Mouse (Mus musculus): ENCODE data around the gene Gbp7. TPM values are rescaled to one million over a fixed set of nuclear protein-coding genes. Genes with fewer than 3 reads are reported as not detected.
A peak's percentile ranks its signal among the peaks of the same experiment; 100 is the strongest.
"Not testable (repeated sequence)": the region's sequence is repeated elsewhere in the genome, so short reads cannot be mapped to it uniquely, and the experiment has no call there.

Gbp7 gene
- polyA plus RNA-seq, 1 experiment from 2014 or later = 22.4 TPM

GRCm38 (mm10) chr3:142542776-142543175, 12.6 kb downstream of the Gbp7 start:
- H3K79me2 ChIP-seq (ENCODE audit: inconsistent target); H3K27ac ChIP-seq; H3K4me3 ChIP-seq (ENCODE audit: inconsistent target): not testable (repeated sequence)
- H3K36me3 ChIP-seq (ENCODE audit: inconsistent target) = peaks cover 93% of the 10 kb centered on the region
- WGBS (ENCODE audit: missing documents) = 99% methylated on average over 12 of the region's 12 CpGs

DNA sequence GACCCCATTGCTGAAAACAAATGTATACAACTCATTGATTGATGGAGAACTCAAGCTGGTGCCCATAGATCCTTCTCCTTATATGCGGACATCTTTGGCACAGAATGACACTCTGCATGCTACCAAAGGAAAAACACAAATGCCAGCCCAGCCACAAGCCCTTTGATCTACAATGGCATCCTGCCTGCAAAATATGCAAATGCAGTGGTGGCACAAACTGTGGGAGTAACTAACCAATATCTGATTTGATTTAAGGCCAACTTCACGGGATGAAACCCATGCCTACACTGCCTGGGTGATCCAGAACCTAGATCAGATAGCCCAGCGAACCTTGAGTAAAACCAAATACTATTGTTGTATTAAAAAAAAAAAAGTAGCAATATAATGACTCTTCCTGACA, 16.5 kb downstream of the Gbp7 start:
- 95% methylated on average over 3 of the region's 3 CpGs for WGBS (ENCODE audit: missing documents)
- Histone ChIP-seq H3K27ac (no peak overlapping the region), H3K79me2 (ENCODE audit: inconsistent target) (no peaks in the 10 kb centered on the region), H3K36me3 (ENCODE audit: inconsistent target) (peaks cover 67% of the 10 kb centered on the region), H3K4me3 (ENCODE audit: inconsistent target) (no peak overlapping the region)

DNA sequence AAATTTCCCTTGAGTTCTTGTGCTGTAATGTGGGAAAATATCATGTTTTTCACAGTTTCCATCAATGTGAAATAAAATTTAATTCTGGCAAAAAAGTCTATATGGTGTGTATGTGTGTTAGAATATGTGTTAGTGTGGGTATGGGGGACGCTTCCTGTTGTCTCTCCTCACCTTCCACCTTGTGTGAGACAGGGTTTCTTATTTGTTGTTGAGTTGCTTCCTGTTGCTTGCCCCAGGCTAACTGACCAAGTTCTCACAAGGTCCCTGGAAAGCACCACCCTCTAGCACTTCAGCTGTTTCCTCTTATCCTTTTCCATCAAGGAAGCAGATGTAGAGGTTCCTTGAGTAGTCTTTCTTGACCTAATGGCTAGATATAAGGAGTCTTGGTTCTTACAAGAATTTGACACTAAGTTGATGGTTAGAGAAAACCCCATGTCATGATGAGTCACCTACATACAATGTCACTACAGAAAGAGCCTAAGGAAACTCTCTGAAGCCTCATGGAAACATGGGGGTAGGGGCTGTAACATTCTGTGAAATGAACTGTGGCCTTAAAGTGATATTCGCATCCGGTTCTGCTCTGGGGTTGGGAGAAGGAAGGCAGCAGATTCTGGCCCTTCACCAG, 20.0 kb downstream of the Gbp7 start:
- 100% methylated on average over 3 of the region's 3 CpGs for WGBS (ENCODE audit: missing documents)
- no peak overlapping the region for H3K4me3 ChIP-seq (ENCODE audit: inconsistent target)
- H3K79me2 ChIP-seq (ENCODE audit: inconsistent target) = no peaks in the 10 kb centered on the region
- H3K36me3 ChIP-seq (ENCODE audit: inconsistent target) = peaks cover 34% of the 10 kb centered on the region
- H3K27ac ChIP-seq = no peak overlapping the region

DNA sequence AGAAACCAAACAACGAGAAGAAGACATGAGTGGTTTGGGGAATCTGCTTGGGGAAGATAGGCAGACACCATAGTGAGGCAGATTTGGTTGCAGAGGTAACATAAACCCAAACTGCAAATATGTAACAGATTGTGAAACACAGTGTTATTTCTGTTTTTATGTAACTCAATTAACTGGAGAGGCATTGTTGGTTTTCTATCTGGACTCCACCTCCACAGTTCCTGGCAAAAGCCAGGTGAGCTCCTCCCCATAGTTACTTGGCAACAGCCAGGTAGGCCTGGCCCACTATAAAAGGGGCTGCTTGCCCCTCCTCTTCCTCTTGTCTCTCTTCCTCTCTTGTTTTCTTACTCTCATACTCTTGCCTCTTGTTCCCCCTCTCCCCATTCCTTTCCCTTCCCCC, 24.5 kb downstream of the Gbp7 start:
- Histone ChIP-seq H3K79me2 (ENCODE audit: inconsistent target) (no peaks in the 10 kb centered on the region), H3K36me3 (ENCODE audit: inconsistent target) (no peaks in the 10 kb centered on the region), H3K4me3 (ENCODE audit: inconsistent target) (no peak overlapping the region), H3K27ac (no peak overlapping the region)
- 77% methylated on average over 1 of the region's 1 CpGs for WGBS (ENCODE audit: missing documents)

- 89% methylated on average over 11 of the region's 11 CpGs for WGBS (ENCODE audit: missing documents)
- H3K36me3 ChIP-seq (ENCODE audit: inconsistent target) = no peaks in the 10 kb centered on the region
Observed at GRCm38 (mm10) chr3:142555623-142556022, 25.5 kb downstream of the Gbp7 start.

GRCm38 (mm10) chr3:142559632-142560228, 29.6 kb downstream of the Gbp7 start, which contains the start of gene Gbp3:
Gene Gbp3, plus strand, starts transcription at chr3:142560026.
- H3K79me2 ChIP-seq (ENCODE audit: inconsistent target) = peaks cover 12% of the 10 kb centered on the region; the same call in 1 of the 2 replicates
- peak within 1 kb of the TSS; percentile 79 for H3K27ac ChIP-seq
- H3K4me3 ChIP-seq (ENCODE audit: inconsistent target) = peak within 1 kb of the TSS; percentile 36
- H3K36me3 ChIP-seq (ENCODE audit: inconsistent target) = peaks cover 19% of the 10 kb centered on the region
- 3% methylated on average over 3 of the region's 3 CpGs for WGBS (ENCODE audit: missing documents)

More at GRCm38 (mm10) chr3:142555623-142556022, 25.5 kb downstream of the Gbp7 start:
- H3K27ac ChIP-seq = no peak overlapping the region
- no peak overlapping the region for H3K4me3 ChIP-seq (ENCODE audit: inconsistent target)
- no peaks in the 10 kb centered on the region for H3K79me2 ChIP-seq (ENCODE audit: inconsistent target)

- WGBS (ENCODE audit: missing documents) = 2% methylated on average over 11 of the region's 12 CpGs
- Histone ChIP-seq H3K4me3 (ENCODE audit: inconsistent target) (peak overlapping the region; percentile 36), H3K36me3 (ENCODE audit: inconsistent target) (peaks cover 26% of the 10 kb centered on the region), H3K27ac (peak overlapping the region; percentile 79), H3K79me2 (ENCODE audit: inconsistent target) (peaks cover 12% of the 10 kb centered on the region; the same call in 1 of the 2 replicates)
Observed at GRCm38 (mm10) chr3:142560296-142560948, 30.3 kb downstream of the Gbp7 start.

GRCm38 (mm10) chr3:142561045-142561646, 31.0 kb downstream of the Gbp7 start:
- Histone ChIP-seq H3K27ac (peak overlapping the region; percentile 79), H3K79me2 (ENCODE audit: inconsistent target) (peaks cover 12% of the 10 kb centered on the region; the same call in 1 of the 2 replicates), H3K4me3 (ENCODE audit: inconsistent target) (peak overlapping the region; percentile 36; the same call in 1 of the 2 replicates), H3K36me3 (ENCODE audit: inconsistent target) (peaks cover 27% of the 10 kb centered on the region)
- 20% methylated on average over 9 of the region's 14 CpGs for WGBS (ENCODE audit: missing documents)

DNA sequence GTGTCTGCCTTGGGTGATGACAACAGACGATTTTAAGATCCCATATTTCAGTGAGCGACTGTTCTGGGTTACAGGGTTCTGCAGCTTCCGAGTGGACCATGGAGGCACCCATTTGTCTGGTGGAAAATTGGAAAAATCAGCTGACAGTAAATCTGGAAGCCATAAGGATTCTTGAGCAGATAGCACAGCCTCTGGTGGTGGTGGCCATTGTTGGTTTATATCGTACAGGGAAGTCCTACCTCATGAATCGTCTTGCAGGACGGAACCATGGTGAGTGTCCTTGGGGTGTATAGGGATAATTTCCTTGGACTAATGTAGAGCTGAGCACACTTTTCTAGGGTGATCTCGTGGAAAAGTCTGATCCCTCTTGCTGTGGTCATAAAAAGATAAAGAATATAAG, 31.5 kb downstream of the Gbp7 start:
- 0 out of 2 replicates have a peak overlapping the region, but pooled peaks have one; percentile 36 for H3K4me3 ChIP-seq (ENCODE audit: inconsistent target)
- peaks cover 12% of the 10 kb centered on the region; the same call in 1 of the 2 replicates for H3K79me2 ChIP-seq (ENCODE audit: inconsistent target)
- 36% methylated on average over 7 of the region's 7 CpGs for WGBS (ENCODE audit: missing documents)
- H3K27ac ChIP-seq = no peak overlapping the region
- H3K36me3 ChIP-seq (ENCODE audit: inconsistent target) = peaks cover 31% of the 10 kb centered on the region

DNA sequence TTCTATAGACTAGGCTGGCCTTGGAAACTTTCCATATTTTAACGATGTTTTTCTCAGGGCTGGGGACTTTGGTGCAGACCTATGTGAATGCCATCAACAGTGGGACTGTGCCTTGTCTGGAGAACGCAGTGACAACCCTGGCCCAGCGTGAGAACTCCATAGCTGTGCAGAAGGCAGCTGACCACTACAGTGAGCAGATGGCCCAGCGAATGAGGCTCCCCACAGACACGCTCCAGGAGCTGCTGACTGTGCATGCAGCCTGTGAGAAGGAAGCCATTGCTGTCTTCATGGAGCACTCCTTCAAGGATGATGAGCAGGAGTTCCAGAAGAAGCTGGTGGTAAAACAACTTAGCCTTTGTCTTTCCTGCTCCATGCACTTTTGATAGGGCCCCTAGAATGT, 37.3 kb downstream of the Gbp7 start:
- peaks cover 88% of the 10 kb centered on the region for H3K36me3 ChIP-seq (ENCODE audit: inconsistent target)
- WGBS (ENCODE audit: missing documents) = 97% methylated on average over 5 of the region's 5 CpGs
- not testable (repeated sequence) for H3K4me3 ChIP-seq (ENCODE audit: inconsistent target); H3K27ac ChIP-seq; H3K79me2 ChIP-seq (ENCODE audit: inconsistent target)

- Histone ChIP-seq H3K36me3 (ENCODE audit: inconsistent target) (peaks cover 66% of the 10 kb centered on the region), H3K79me2 (ENCODE audit: inconsistent target) (no peaks in the 10 kb centered on the region), H3K4me3 (ENCODE audit: inconsistent target) (no peak overlapping the region), H3K27ac (no peak overlapping the region)
- 72% methylated on average over 4 of the region's 4 CpGs for WGBS (ENCODE audit: missing documents)
Observed at GRCm38 (mm10) chr3:142570738-142571137, 40.6 kb downstream of the Gbp7 start.

DNA sequence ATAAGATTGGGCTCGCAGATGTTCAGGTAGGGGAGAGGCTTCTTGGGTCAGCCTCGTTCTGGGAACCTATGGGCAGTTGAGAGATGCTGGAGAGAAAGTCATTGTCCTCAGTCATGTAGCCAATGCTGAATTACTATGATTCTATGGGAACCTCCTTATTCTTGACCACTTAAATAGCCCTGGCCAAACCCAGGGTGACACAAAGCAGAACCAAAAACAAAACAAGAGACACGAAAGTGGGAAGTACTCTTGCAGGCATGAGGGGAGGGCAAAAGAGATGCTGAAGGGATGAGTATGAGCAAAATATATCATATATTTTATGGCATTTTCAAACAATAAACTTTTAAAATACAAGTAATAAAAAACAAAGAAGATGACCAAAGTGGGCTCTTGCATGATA, 47.0 kb downstream of the Gbp7 start:
- 68% methylated on average over 3 of the region's 3 CpGs for WGBS (ENCODE audit: missing documents)

GRCm38 (mm10) chr3:142578342-142578741, 48.2 kb downstream of the Gbp7 start:
- 74% methylated on average over 4 of the region's 4 CpGs for WGBS (ENCODE audit: missing documents)
- no peak overlapping the region for H3K27ac ChIP-seq
- no peaks in the 10 kb centered on the region for H3K79me2 ChIP-seq (ENCODE audit: inconsistent target)
- no peaks in the 10 kb centered on the region for H3K36me3 ChIP-seq (ENCODE audit: inconsistent target)
- no peak overlapping the region for H3K4me3 ChIP-seq (ENCODE audit: inconsistent target)

More for the DNA sequence above, 47.0 kb downstream of the Gbp7 start:
- H3K27ac ChIP-seq = no peak overlapping the region
- H3K79me2 ChIP-seq (ENCODE audit: inconsistent target) = no peaks in the 10 kb centered on the region
- H3K4me3 ChIP-seq (ENCODE audit: inconsistent target) = no peak overlapping the region
- peaks cover 9% of the 10 kb centered on the region; the same call in 1 of the 2 replicates for H3K36me3 ChIP-seq (ENCODE audit: inconsistent target)

- 89% methylated on average over 4 of the region's 4 CpGs for WGBS (ENCODE audit: missing documents)
- H3K27ac ChIP-seq = no peak overlapping the region
Observed at GRCm38 (mm10) chr3:142583067-142583466, 52.9 kb downstream of the Gbp7 start.

DNA sequence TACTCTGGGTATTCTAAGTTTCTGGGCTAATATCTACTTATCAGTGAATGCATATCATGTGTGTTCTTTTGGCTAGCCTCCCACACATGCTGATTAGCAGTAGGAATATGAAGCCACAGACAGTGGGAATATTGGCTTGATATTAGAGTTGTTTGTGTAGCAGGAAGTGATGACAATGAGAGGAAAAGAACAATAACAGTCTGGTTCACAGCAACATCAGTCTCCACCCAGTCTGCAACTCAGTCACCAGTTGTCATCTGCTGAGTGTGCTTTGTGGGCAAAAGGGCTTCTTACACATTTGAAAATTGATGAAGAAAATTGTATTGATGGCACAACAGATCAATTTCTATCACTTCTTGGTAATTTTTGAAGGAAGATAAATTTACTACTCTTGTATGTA, 57.2 kb downstream of the Gbp7 start:
- Histone ChIP-seq H3K79me2 (ENCODE audit: inconsistent target) (no peaks in the 10 kb centered on the region), H3K4me3 (ENCODE audit: inconsistent target) (no peak overlapping the region), H3K36me3 (ENCODE audit: inconsistent target) (no peaks in the 10 kb centered on the region), H3K27ac (no peak overlapping the region)

More at GRCm38 (mm10) chr3:142583067-142583466, 52.9 kb downstream of the Gbp7 start:
- Histone ChIP-seq H3K4me3 (ENCODE audit: inconsistent target) (no peak overlapping the region), H3K79me2 (ENCODE audit: inconsistent target) (no peaks in the 10 kb centered on the region), H3K36me3 (ENCODE audit: inconsistent target) (no peaks in the 10 kb centered on the region)
